Mouse (Mus musculus) mouse trophoblast stem cell (cell line): ENCODE data around the gene Dync2li1.

Source experiments
- in situ Hi-C, 2 experiments: fragments of 300-500 bp; cut with MseI, MboI; formaldehyde crosslinking; loops; 2 replicates in 1 of 2; 3 replicates in 1 of 2; pipeline ENCODE4 v1.15.1; 2025

Dync2li1 gene

GRCm38 (mm10) chr17:84611500-84611899 lies 14.8 kb upstream of the Dync2li1 start:
- in situ Hi-C loops = no loop called here

GRCm38 (mm10) chr17:84611971-84612370 lies 14.3 kb upstream of the Dync2li1 start:
- in situ Hi-C loops = no loop called here

- in situ Hi-C loops = no loop called here
Observed at GRCm38 (mm10) chr17:84615811-84616210, 10.5 kb upstream of the Dync2li1 start.

- in situ Hi-C loops = no loop called here
Observed at GRCm38 (mm10) chr17:84616526-84617074, 9.7 kb upstream of the Dync2li1 start.

GRCm38 (mm10) chr17:84617953-84618352 lies 8.3 kb upstream of the Dync2li1 start:
- in situ Hi-C loops = no loop called here

GRCm38 (mm10) chr17:84619112-84619511 lies 7.2 kb upstream of the Dync2li1 start:
- in situ Hi-C loops = no loop called here

GRCm38 (mm10) chr17:84620076-84620475 lies 6.2 kb upstream of the Dync2li1 start:
- in situ Hi-C loops = no loop called here

GRCm38 (mm10) chr17:84620610-84621009 lies 5.7 kb upstream of the Dync2li1 start:
- in situ Hi-C loops = no loop called here

- in situ Hi-C loops = no loop called here
Observed at GRCm38 (mm10) chr17:84621209-84621608, 5.1 kb upstream of the Dync2li1 start.

- in situ Hi-C loops = no loop called here
Observed at GRCm38 (mm10) chr17:84622028-84622427, 4.3 kb upstream of the Dync2li1 start.

- in situ Hi-C loops = no loop called here
Observed at GRCm38 (mm10) chr17:84622873-84623272, 3.4 kb upstream of the Dync2li1 start.

GRCm38 (mm10) chr17:84626857-84627305 lies 585 bp downstream of the Dync2li1 start:
- in situ Hi-C loops = no loop called here

- in situ Hi-C loops = no loop called here
Observed at GRCm38 (mm10) chr17:84627721-84628120, 1.4 kb downstream of the Dync2li1 start.

GRCm38 (mm10) chr17:84628611-84629010 lies 2.3 kb downstream of the Dync2li1 start:
- in situ Hi-C loops = no loop called here

GRCm38 (mm10) chr17:84631836-84632235 lies 5.5 kb downstream of the Dync2li1 start:
- in situ Hi-C loops = no loop called here

GRCm38 (mm10) chr17:84633443-84633842 lies 7.1 kb downstream of the Dync2li1 start:
- in situ Hi-C loops = no loop called here

- in situ Hi-C loops = no loop called here
Observed at GRCm38 (mm10) chr17:84636328-84636727, 10.0 kb downstream of the Dync2li1 start.

- in situ Hi-C loops = no loop called here
Observed at GRCm38 (mm10) chr17:84637971-84638370, 11.7 kb downstream of the Dync2li1 start.

GRCm38 (mm10) chr17:84639796-84640378 lies 13.6 kb downstream of the Dync2li1 start:
- in situ Hi-C loops = no loop called here

GRCm38 (mm10) chr17:84641893-84642292 lies 15.6 kb downstream of the Dync2li1 start:
- in situ Hi-C loops = no loop called here

- in situ Hi-C loops = no loop called here
Observed at GRCm38 (mm10) chr17:84642324-84642723, 16.0 kb downstream of the Dync2li1 start.

GRCm38 (mm10) chr17:84644292-84645050 lies 18.2 kb downstream of the Dync2li1 start:
- in situ Hi-C loops = no loop called here

GRCm38 (mm10) chr17:84645119-84645518 lies 18.8 kb downstream of the Dync2li1 start:
- in situ Hi-C loops = no loop called here
